Mouse (Mus musculus) stomach, embryonic 16.5 days (tissue): ENCODE measurements around the gene Hbs1l. TPM values are rescaled to one million over a fixed set of nuclear protein-coding genes. Genes with fewer than 3 reads are reported as not detected.

ENCODE experiments used
- ATAC-seq: fragments of 200-750 bp; cut with Nextera tagmentation; 2 replicates; pipeline ENCODE4 v1.8.0; 2017; ENCODE audit warnings: moderate number of reproducible peaks, moderate TSS enrichment; ENCODE audit not compliant: insufficient read depth, low FRiP score
- H3K27ac ChIP-seq: fragments of 300-500 bp; sonication (generic); 2 replicates; pipeline ENCODE4 v1.5.1; 2014; ENCODE audit warnings: low read length
- H3K27me3 ChIP-seq: fragments of 300-500 bp; sonication (generic); 2 replicates; pipeline ENCODE4 v1.6.1; 2014; ENCODE audit warnings: low read length, control low read depth, mixed read lengths; ENCODE audit not compliant: control insufficient read depth, insufficient read depth
- H3K36me3 ChIP-seq: fragments of 300-500 bp; sonication (generic); 2 replicates; pipeline ENCODE4 v1.6.1; 2014; ENCODE audit warnings: low read length; ENCODE audit not compliant: control insufficient read depth, insufficient read depth
- H3K4me1 ChIP-seq: fragments of 300-500 bp; sonication (generic); 2 replicates; pipeline ENCODE4 v1.6.1; 2014; ENCODE audit warnings: low read length, control low read depth, mixed read lengths; ENCODE audit not compliant: control insufficient read depth, insufficient read depth
- H3K4me2 ChIP-seq: fragments of 300-500 bp; sonication (generic); 2 replicates; pipeline ENCODE4 v1.6.1; 2014; ENCODE audit warnings: low read depth, low read length, mixed read lengths
- H3K4me3 ChIP-seq: fragments of 300-500 bp; sonication (generic); replicated peaks from 2 replicates; pipeline ENCODE4 v1.5.1; 2014; ENCODE audit warnings: mild to moderate bottlenecking, low read length
- H3K9ac ChIP-seq: fragments of 300-500 bp; sonication (generic); 2 replicates; pipeline ENCODE4 v1.6.1; 2014; ENCODE audit warnings: low read length
- H3K9me3 ChIP-seq: fragments of 300-500 bp; sonication (generic); replicated peaks from 2 replicates; pipeline ENCODE4 v1.6.1; 2016; ENCODE audit warnings: low read length, control low read depth; ENCODE audit not compliant: control insufficient read depth
- WGBS: fragments of 180-500 bp; shearing (Covaris S2); extraction: QIAGEN DNeasy Blood & Tissue Kit; methylation state at CpG from one replicate; pipeline ENCODE4 v1.1.7; 2014; 5-methylcytosine and 5-hydroxymethylcytosine counted together
- polyA plus RNA-seq: library from polyadenylated mRNA; unstranded; fragments of >200 nt; fragmentation: Nextera tagmentation; extraction: Ambion mirVana; gene quantifications from 2 replicates; pipeline ENCODE4 v1.2.1, GENCODE M21; 2015

The Hbs1l gene
- polyA plus RNA-seq, 1 experiment from 2014 or later = 92.5 TPM

- ATAC-seq = no peak
- Histone ChIP-seq H3K4me3 (no peak overlapping the region), H3K4me2 (no peak overlapping the region), H3K27me3 (no peaks in the 10 kb centered on the region), H3K36me3 (no peaks in the 10 kb centered on the region), H3K4me1 (no peaks in the 10 kb centered on the region), H3K9me3 (no peaks in the 10 kb centered on the region), H3K27ac (no peak overlapping the region), H3K9ac (no peak overlapping the region)
- WGBS = 55% methylated on average over 2 of the region's 2 CpGs
Measured at GRCm38 (mm10) chr10:21400453-21400852, 104.7 kb downstream of the Hbs1l start.

DNA sequence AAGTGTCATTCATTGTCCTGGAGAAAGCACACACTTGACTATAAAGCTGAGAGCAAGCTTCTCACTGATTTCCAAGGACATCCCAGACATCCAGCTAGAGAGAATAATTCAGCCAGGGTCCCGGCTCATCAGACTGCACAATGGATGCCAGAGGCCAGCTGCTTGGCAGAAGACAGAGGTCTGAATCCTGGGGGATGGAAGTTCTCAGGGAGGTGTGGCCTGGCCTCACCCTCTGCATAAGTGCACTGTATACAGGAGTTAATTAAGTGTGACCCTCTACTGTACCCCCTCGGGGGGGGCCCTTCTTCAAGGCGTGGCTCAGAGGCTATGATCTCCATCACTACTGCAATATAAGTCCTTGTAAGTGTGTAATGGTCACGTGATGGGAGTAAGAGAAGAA, 105.5 kb downstream of the Hbs1l start:
- H3K4me1 ChIP-seq = no peaks in the 10 kb centered on the region
- no peak overlapping the region for H3K4me2 ChIP-seq
- H3K9me3 ChIP-seq = no peaks in the 10 kb centered on the region
- whole genome bisulfite sequencing = 51% methylated on average over 4 of the region's 4 CpGs
- H3K4me3 ChIP-seq = no peak overlapping the region
- H3K9ac ChIP-seq = no peak overlapping the region
- peak; percentile 21; the same call in 1 of the 2 replicates for ATAC-seq
- no peaks in the 10 kb centered on the region for H3K27me3 ChIP-seq
- no peak overlapping the region for H3K27ac ChIP-seq
- no peaks in the 10 kb centered on the region for H3K36me3 ChIP-seq

DNA sequence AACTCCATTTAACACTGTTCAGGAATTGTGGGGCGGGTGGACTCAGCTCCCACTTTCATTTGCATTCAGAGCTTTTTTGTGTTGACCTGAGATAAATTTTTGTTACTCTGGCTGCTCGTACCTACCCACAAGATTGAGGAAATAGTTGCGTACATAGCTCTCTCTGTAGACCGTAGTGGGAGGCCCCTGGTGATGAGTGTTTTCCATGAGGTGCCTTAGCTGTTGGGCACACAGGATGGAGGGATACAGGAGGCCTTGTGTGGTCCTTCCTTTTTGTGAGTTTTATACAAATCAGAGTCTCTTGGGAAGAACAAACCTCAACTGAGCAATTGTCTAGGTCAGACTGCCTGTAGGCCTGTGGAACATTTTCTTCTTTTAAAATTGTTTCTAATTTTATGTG, 109.0 kb downstream of the Hbs1l start:
- ATAC-seq = no peak
- WGBS = 76% methylated on average over 4 of the region's 4 CpGs
- H3K27ac ChIP-seq = no peak overlapping the region

DNA sequence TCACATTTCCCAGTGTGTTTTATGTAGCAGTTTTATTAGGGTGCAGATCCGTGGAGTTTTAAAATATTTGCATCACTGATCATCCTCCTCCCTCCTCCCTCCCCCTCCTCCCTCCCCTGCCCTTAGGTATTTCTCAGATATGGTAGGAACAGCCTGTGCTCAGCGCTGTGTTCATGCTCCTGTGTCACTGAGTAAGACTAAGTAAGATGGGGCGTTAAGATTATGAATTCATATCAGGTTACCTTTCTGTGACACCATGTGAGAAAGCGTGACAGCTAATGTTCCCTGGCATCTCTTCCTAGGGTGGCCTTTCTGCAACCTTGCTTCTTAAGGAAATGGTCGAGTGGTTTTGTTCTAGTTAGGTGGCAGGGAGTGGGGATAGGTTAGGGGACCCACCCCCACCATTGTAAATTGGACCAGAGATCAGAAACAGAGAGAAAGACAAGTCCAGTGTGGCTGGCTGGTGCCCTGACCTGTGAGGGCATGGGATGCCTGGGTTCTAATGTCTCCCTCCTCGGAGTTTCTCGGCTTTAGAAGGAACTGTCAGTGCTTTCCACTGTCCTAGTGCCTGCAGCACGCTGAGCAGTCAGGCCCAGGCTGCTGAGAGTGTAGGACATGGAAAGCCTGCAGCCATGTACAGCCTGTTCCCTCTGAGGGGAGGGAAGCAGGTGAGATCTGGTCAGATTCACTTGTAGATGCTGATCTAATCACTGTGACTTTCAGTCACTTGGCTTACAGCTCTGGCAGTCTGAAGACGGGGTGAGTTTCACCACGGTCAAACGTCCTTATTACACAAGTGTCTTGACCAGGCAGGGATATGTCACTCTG, 110.1 kb downstream of the Hbs1l start:
- Histone ChIP-seq H3K36me3 (no peaks in the 10 kb centered on the region), H3K4me3 (no peak overlapping the region), H3K27ac (no peak overlapping the region), H3K4me1 (no peaks in the 10 kb centered on the region), H3K9me3 (no peaks in the 10 kb centered on the region), H3K27me3 (no peaks in the 10 kb centered on the region), H3K4me2 (no peak overlapping the region), H3K9ac (no peak overlapping the region)
- ATAC-seq = no peak
- WGBS = 81% methylated on average over 11 of the region's 11 CpGs

More for the DNA sequence above, 109.0 kb downstream of the Hbs1l start:
- no peaks in the 10 kb centered on the region for H3K36me3 ChIP-seq
- H3K4me1 ChIP-seq = no peaks in the 10 kb centered on the region
- H3K4me2 ChIP-seq = no peak overlapping the region
- no peak overlapping the region for H3K9ac ChIP-seq
- no peaks in the 10 kb centered on the region for H3K9me3 ChIP-seq
- H3K4me3 ChIP-seq = no peak overlapping the region
- no peaks in the 10 kb centered on the region for H3K27me3 ChIP-seq

- H3K9ac ChIP-seq = no peak overlapping the region
- no peak overlapping the region for H3K4me3 ChIP-seq
- H3K27ac ChIP-seq = no peak overlapping the region
- no peaks in the 10 kb centered on the region for H3K9me3 ChIP-seq
- H3K27me3 ChIP-seq = no peaks in the 10 kb centered on the region
- H3K4me2 ChIP-seq = no peak overlapping the region
- H3K36me3 ChIP-seq = no peaks in the 10 kb centered on the region
- no peak for ATAC-seq
- 59% methylated on average over 5 of the region's 5 CpGs for WGBS
- no peaks in the 10 kb centered on the region for H3K4me1 ChIP-seq
Measured at GRCm38 (mm10) chr10:21410711-21411110, 114.9 kb downstream of the Hbs1l start.

GRCm38 (mm10) chr10:21411621-21412205, 115.9 kb downstream of the Hbs1l start:
- 63% methylated on average over 6 of the region's 6 CpGs for WGBS
- no peak for ATAC-seq
- Histone ChIP-seq H3K4me3 (no peak overlapping the region), H3K9me3 (no peaks in the 10 kb centered on the region), H3K4me1 (no peaks in the 10 kb centered on the region), H3K27ac (no peak overlapping the region), H3K27me3 (no peaks in the 10 kb centered on the region), H3K36me3 (no peaks in the 10 kb centered on the region), H3K4me2 (no peak overlapping the region), H3K9ac (no peak overlapping the region)

DNA sequence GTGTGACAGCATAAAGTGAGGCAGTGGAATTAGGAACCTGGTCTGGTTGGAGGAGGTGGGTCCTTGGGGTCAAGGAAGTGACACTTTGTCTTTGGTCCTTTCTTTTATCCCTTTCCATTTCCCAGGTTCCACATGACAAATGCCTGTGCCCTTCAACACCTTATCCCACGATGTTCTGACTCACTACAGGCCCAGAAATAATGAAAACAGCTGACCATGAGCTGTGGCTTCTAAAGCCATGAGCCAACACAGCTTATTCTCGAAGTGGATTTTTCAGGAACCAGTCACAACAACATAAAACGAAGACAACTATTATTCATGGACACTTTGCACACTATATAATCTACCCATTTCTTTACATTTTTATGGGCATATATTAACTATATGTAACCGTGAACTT, 119.3 kb downstream of the Hbs1l start:
- H3K4me3 ChIP-seq = no peak overlapping the region
- H3K9me3 ChIP-seq = no peaks in the 10 kb centered on the region
- WGBS = 80% methylated on average over 4 of the region's 4 CpGs
- no peaks in the 10 kb centered on the region for H3K36me3 ChIP-seq
- no peaks in the 10 kb centered on the region for H3K27me3 ChIP-seq
- no peak overlapping the region for H3K27ac ChIP-seq
- no peak for ATAC-seq
- H3K9ac ChIP-seq = no peak overlapping the region
- no peak overlapping the region for H3K4me2 ChIP-seq
- H3K4me1 ChIP-seq = no peaks in the 10 kb centered on the region

DNA sequence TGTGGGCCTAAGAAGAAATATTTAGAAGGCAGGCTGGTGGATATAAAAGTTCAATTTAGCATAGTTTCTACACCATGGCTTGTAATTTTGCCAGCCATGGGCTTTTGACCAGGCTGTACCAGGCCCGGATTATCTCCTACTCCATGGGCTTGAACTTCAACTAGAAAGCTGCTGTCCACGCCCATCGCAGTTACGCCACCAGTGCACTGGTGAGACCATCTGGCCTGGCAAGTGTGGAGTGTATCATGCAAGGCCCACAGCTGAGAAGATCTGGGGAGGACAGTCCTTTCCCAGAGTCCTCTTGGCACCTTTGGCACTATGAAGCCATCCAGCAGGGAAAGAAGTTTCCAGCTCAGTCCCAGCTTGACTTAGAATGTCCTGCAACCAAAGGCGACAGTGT, 120.4 kb downstream of the Hbs1l start:
- H3K9me3 ChIP-seq = no peaks in the 10 kb centered on the region
- WGBS = 85% methylated on average over 5 of the region's 5 CpGs
- no peaks in the 10 kb centered on the region for H3K27me3 ChIP-seq
- no peaks in the 10 kb centered on the region for H3K4me1 ChIP-seq
- no peak overlapping the region for H3K4me2 ChIP-seq
- H3K9ac ChIP-seq = no peak overlapping the region
- no peaks in the 10 kb centered on the region for H3K36me3 ChIP-seq
- no peak overlapping the region for H3K27ac ChIP-seq
- no peak for ATAC-seq
- no peak overlapping the region for H3K4me3 ChIP-seq
